Mouse (Mus musculus): ENCODE data around the gene Rnf183. TPM values are rescaled to one million over a fixed set of nuclear protein-coding genes. Genes with fewer than 3 reads are reported as not detected.
"Not testable (repeated sequence)": the region's sequence is repeated elsewhere in the genome, so short reads cannot be mapped to it uniquely, and the experiment has no call there.

The Rnf183 gene
- polyA plus RNA-seq (2014; fragmentation: Nextera tagmentation; extraction: Ambion mirVana), result 0.24 TPM in 1 of 2 replicates, not detected in the other

- Histone ChIP-seq H3K4me1 (ENCODE audit: control insufficient read depth, insufficient read depth, low read length) (no peaks in the 10 kb centered on the region), H3K9me3 (ENCODE audit: control insufficient read depth, low read length) (no peaks in the 10 kb centered on the region), H3K27ac (ENCODE audit: low read depth, low read length) (no peak within 1 kb of the TSS), H3K27me3 (ENCODE audit: control insufficient read depth, insufficient read depth, low read length) (no peaks in the 10 kb centered on the region), H3K9ac (ENCODE audit: low read depth, low read length) (no peak within 1 kb of the TSS), H3K4me3 (ENCODE audit: low read length) (no peak within 1 kb of the TSS), H3K36me3 (ENCODE audit: control insufficient read depth, insufficient read depth, low read length) (no peaks in the 10 kb centered on the region), H3K4me2 (replicated peaks; ENCODE audit: low read depth, low read length) (no peak within 1 kb of the TSS)
- ATAC-seq (ENCODE audit: low FRiP score, low TSS enrichment), result no peak
- 80% methylated on average over 6 of the region's 6 CpGs for WGBS
These were observed at the start of gene Rnf183 for GRCm38 (mm10) chr4:62435081-62435480. Rnf183 (minus strand) TSS chr4:62435252.

DNA sequence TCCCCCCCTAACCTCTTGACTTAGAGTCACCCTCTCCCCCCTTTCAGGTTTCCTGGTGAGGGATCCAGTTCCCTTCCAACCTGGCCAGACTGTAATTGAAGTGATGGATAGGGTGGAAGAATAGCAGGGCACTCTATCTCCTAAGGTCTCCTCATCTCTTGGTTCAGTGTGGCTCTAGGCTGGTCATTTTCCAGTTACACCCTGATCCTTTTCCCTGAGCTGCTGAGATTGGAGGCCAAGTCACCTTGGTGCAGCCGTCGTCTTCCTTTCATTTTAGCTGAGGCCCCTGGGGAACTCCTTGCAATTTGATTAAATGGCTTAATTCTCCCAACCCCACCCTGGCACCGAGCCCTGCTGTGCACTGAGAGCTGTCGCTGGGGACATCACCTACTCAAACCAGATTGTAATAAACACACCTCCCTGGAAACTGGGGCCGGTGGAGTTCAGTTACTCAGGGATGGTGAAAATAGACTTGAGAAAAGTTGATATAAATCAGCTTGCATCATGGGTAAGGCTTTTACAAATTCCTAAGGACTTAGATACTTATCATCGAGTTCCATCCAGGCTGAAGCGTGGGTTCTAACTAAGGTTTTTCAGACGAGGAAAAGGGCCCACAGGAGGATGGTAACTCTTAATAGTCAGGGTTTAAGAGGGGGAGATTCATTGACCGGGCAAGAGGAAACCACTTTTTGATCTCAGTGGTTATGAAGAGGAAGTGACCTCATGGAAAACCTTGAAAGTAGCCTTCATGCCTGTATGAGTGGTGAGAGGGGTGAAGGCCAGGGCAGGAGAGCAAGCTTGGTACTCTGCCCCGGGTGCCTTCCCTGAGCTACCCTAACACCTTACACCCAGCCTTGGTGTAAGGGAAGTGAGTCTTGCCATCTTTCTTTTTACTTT, 45.9 kb upstream of the Rnf183 start:
- ATAC-seq (ENCODE audit: low FRiP score, low TSS enrichment), result peak; percentile 51
- Histone ChIP-seq H3K4me2 (replicated peaks; ENCODE audit: low read depth, low read length) (peak overlapping the region; percentile 67), H3K27ac (ENCODE audit: low read depth, low read length) (peak overlapping the region; percentile 20; the same call in 1 of the 2 replicates), H3K27me3 (ENCODE audit: control insufficient read depth, insufficient read depth, low read length) (no peaks in the 10 kb centered on the region), H3K36me3 (ENCODE audit: control insufficient read depth, insufficient read depth, low read length) (no peaks in the 10 kb centered on the region), H3K4me1 (ENCODE audit: control insufficient read depth, insufficient read depth, low read length) (peaks cover 3% of the 10 kb centered on the region; the same call in 1 of the 2 replicates), H3K9me3 (ENCODE audit: control insufficient read depth, low read length) (no peaks in the 10 kb centered on the region), H3K4me3 (ENCODE audit: low read length) (peak overlapping the region; percentile 52), H3K9ac (ENCODE audit: low read depth, low read length) (0 out of 2 replicates have a peak overlapping the region, but pooled peaks have one; percentile 4)
- 30% methylated on average over 10 of the region's 10 CpGs for whole genome bisulfite sequencing

GRCm38 (mm10) chr4:62479937-62480708, 45.1 kb upstream of the Rnf183 start, which contains the start of gene Bspry:
Bspry (plus strand) TSS chr4:62480053.
- Histone ChIP-seq H3K27ac (ENCODE audit: low read depth, low read length) (peak within 1 kb of the TSS; percentile 20; the same call in 1 of the 2 replicates), H3K9ac (ENCODE audit: low read depth, low read length) (peak within 1 kb of the TSS; percentile 61; the same call in 1 of the 2 replicates), H3K36me3 (ENCODE audit: control insufficient read depth, insufficient read depth, low read length) (no peaks in the 10 kb centered on the region), H3K4me2 (replicated peaks; ENCODE audit: low read depth, low read length) (peak within 1 kb of the TSS; percentile 67), H3K4me3 (ENCODE audit: low read length) (peak within 1 kb of the TSS; percentile 52), H3K27me3 (ENCODE audit: control insufficient read depth, insufficient read depth, low read length) (no peaks in the 10 kb centered on the region), H3K9me3 (ENCODE audit: control insufficient read depth, low read length) (no peaks in the 10 kb centered on the region), H3K4me1 (ENCODE audit: control insufficient read depth, insufficient read depth, low read length) (peaks cover 3% of the 10 kb centered on the region; the same call in 1 of the 2 replicates)
- peak; percentile 91 for ATAC-seq (ENCODE audit: low FRiP score, low TSS enrichment)
- under 1% methylated on average over 70 of the region's 71 CpGs for WGBS

DNA sequence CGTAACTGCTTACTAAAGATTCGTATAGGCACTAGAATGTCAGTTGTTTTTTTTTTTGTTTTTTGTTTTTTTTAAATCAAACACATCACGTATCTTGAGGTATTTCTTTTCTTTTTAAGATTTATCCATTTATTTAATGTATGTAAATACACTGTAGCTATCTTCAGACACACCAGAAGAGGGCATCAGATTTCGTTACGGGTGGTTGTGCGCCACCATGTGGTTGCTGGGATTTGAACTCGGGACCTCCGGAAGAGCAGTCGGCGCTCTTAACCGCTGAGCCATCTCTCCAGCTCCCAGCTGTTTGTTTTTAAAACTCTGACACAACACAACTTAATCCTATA, 44.5 kb upstream of the Rnf183 start:
- not testable (repeated sequence) for H3K4me1 ChIP-seq (ENCODE audit: control insufficient read depth, insufficient read depth, low read length); H3K27ac ChIP-seq (ENCODE audit: low read depth, low read length); H3K27me3 ChIP-seq (ENCODE audit: control insufficient read depth, insufficient read depth, low read length); H3K9me3 ChIP-seq (ENCODE audit: control insufficient read depth, low read length); ATAC-seq (ENCODE audit: low FRiP score, low TSS enrichment); H3K36me3 ChIP-seq (ENCODE audit: control insufficient read depth, insufficient read depth, low read length)
- Histone ChIP-seq H3K4me2 (replicated peaks; ENCODE audit: low read depth, low read length) (peak overlapping the region; percentile 67), H3K9ac (ENCODE audit: low read depth, low read length) (0 out of 2 replicates have a peak overlapping the region, but pooled peaks have one; percentile 61), H3K4me3 (ENCODE audit: low read length) (peak overlapping the region; percentile 52)
- 15% methylated on average over 11 of the region's 11 CpGs for WGBS

- no peaks in the 10 kb centered on the region for H3K36me3 ChIP-seq (ENCODE audit: control insufficient read depth, insufficient read depth, low read length)
These were observed 42.6 kb upstream of the Rnf183 start for GRCm38 (mm10) chr4:62477542-62478244.

DNA sequence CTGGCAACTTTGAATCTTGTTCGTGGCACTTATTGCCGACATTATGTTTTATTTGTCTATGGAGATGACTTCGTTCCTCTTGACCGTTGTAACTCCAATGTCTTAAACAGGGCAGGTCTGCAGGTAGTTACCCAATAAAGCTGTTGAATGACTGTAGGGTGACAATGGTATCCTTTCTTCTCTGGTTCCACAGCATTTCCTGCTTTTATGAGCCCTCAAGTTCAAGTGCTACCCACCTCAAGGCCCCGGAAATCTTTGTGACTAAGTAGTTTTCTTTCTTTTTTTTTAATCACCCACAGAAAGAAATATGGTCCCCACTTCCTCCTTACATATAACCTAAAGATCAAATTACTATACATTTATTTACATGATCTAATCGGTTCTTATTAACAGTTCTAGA, 40.7 kb upstream of the Rnf183 start:
- H3K4me2 ChIP-seq (replicated peaks; ENCODE audit: low read depth, low read length), result no peak overlapping the region
- H3K9ac ChIP-seq (ENCODE audit: low read depth, low read length), result no peak overlapping the region
- H3K4me1 ChIP-seq (ENCODE audit: control insufficient read depth, insufficient read depth, low read length), result peaks cover 3% of the 10 kb centered on the region; the same call in 1 of the 2 replicates
- H3K27me3 ChIP-seq (ENCODE audit: control insufficient read depth, insufficient read depth, low read length), result no peaks in the 10 kb centered on the region
- no peaks in the 10 kb centered on the region for H3K36me3 ChIP-seq (ENCODE audit: control insufficient read depth, insufficient read depth, low read length)
- WGBS, result 72% methylated on average over 6 of the region's 6 CpGs
- no peak overlapping the region for H3K4me3 ChIP-seq (ENCODE audit: low read length)
- no peaks in the 10 kb centered on the region for H3K9me3 ChIP-seq (ENCODE audit: control insufficient read depth, low read length)
- no peak for ATAC-seq (ENCODE audit: low FRiP score, low TSS enrichment)
- peak overlapping the region; percentile 7; the same call in 1 of the 2 replicates for H3K27ac ChIP-seq (ENCODE audit: low read depth, low read length)

More at GRCm38 (mm10) chr4:62477542-62478244, 42.6 kb upstream of the Rnf183 start:
- H3K4me1 ChIP-seq (ENCODE audit: control insufficient read depth, insufficient read depth, low read length), result peaks cover 3% of the 10 kb centered on the region; the same call in 1 of the 2 replicates
- H3K4me3 ChIP-seq (ENCODE audit: low read length), result no peak overlapping the region
- no peaks in the 10 kb centered on the region for H3K27me3 ChIP-seq (ENCODE audit: control insufficient read depth, insufficient read depth, low read length)
- 59% methylated on average over 6 of the region's 6 CpGs for WGBS
- no peak for ATAC-seq (ENCODE audit: low FRiP score, low TSS enrichment)
- H3K27ac ChIP-seq (ENCODE audit: low read depth, low read length), result peak overlapping the region; percentile 71
- no peak overlapping the region for H3K4me2 ChIP-seq (replicated peaks; ENCODE audit: low read depth, low read length)
- H3K9ac ChIP-seq (ENCODE audit: low read depth, low read length), result no peak overlapping the region
- H3K9me3 ChIP-seq (ENCODE audit: control insufficient read depth, low read length), result no peaks in the 10 kb centered on the region

- Histone ChIP-seq H3K27me3 (ENCODE audit: control insufficient read depth, insufficient read depth, low read length) (no peaks in the 10 kb centered on the region), H3K9ac (ENCODE audit: low read depth, low read length) (no peak overlapping the region), H3K4me1 (ENCODE audit: control insufficient read depth, insufficient read depth, low read length) (peaks cover 5% of the 10 kb centered on the region; the same call in 1 of the 2 replicates), H3K36me3 (ENCODE audit: control insufficient read depth, insufficient read depth, low read length) (no peaks in the 10 kb centered on the region), H3K27ac (ENCODE audit: low read depth, low read length) (0 out of 2 replicates have a peak overlapping the region, but pooled peaks have one; percentile 43), H3K4me3 (ENCODE audit: low read length) (no peak overlapping the region), H3K9me3 (ENCODE audit: control insufficient read depth, low read length) (no peaks in the 10 kb centered on the region), H3K4me2 (replicated peaks; ENCODE audit: low read depth, low read length) (no peak overlapping the region)
- ATAC-seq (ENCODE audit: low FRiP score, low TSS enrichment), result no peak
- 68% methylated on average over 2 of the region's 2 CpGs for WGBS
These were observed 40.1 kb upstream of the Rnf183 start for GRCm38 (mm10) chr4:62475131-62475530.

GRCm38 (mm10) chr4:62472071-62472470, 37.0 kb upstream of the Rnf183 start:
- Histone ChIP-seq H3K9me3 (ENCODE audit: control insufficient read depth, low read length) (no peaks in the 10 kb centered on the region), H3K36me3 (ENCODE audit: control insufficient read depth, insufficient read depth, low read length) (no peaks in the 10 kb centered on the region), H3K9ac (ENCODE audit: low read depth, low read length) (no peak overlapping the region), H3K4me3 (ENCODE audit: low read length) (no peak overlapping the region), H3K27me3 (ENCODE audit: control insufficient read depth, insufficient read depth, low read length) (no peaks in the 10 kb centered on the region), H3K4me2 (replicated peaks; ENCODE audit: low read depth, low read length) (no peak overlapping the region), H3K4me1 (ENCODE audit: control insufficient read depth, insufficient read depth, low read length) (0 out of 2 replicates have a peak, but pooled peaks cover 3% of the 10 kb centered on the region), H3K27ac (ENCODE audit: low read depth, low read length) (no peak overlapping the region)
- WGBS, result 93% methylated on average over 2 of the region's 2 CpGs
- no peak for ATAC-seq (ENCODE audit: low FRiP score, low TSS enrichment)
